Mouse (Mus musculus) layer of hippocampus, postnatal 25 days (tissue): ENCODE measurements around the gene Gtf2f2. TPM values are rescaled to one million over a fixed set of nuclear protein-coding genes. Genes with fewer than 3 reads are reported as not detected.
"Not testable (repeated sequence)": the region's sequence is repeated elsewhere in the genome, so short reads cannot be mapped to it uniquely, and the experiment has no call there.

Experiments
- DNase-seq, 2 experiments: peaks; one replicate each; pipeline ENCODE4 v3.0.0; 2022; ENCODE audit warnings: mixed read lengths in 2 of 2, low spot score in 1 of 2; ENCODE audit errors: extremely low spot score in 1 of 2
- total RNA-seq, 2 experiments: library from RNA; stranded (reverse); gene quantifications; 2 replicates each; pipeline ENCODE4 v1.2.3; 2021

Gene Gtf2f2
- total RNA-seq, 2 experiments from 2014 or later: 19.7 to 23.3 TPM

DNA sequence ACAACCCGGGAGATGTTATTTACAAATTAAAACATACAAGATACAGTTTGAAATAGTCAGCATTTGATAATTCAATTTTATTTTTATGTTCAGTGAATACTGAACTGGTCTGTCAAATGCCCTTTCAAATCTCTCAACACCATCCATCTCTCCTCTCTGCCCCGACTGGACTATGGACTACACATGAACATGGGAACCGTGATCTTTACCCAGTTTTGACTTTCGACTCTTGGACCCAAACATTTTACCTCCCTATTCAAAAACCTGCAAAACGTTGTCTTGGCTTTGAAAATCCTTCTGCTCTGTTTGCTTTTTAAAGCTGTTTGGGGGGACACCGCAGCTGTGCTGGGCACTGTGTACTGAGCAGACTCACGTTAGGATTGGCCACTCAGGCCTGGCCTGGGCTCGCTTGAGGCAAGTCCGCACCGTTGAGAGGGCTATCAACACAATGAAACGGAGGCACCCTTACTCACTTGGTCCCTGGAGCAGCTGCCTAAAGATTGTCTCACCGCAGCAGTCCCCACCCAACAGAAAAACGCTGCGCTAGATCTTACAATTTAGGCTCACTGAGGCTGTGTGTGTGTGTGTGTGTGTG is 140.8 kb downstream of the Gtf2f2 start:
- DNase-seq: no peak

- not testable (repeated sequence) for DNase-seq
Measured at GRCm38 (mm10) chr14:75868028-75868427, 142.6 kb downstream of the Gtf2f2 start.

- no peak for DNase-seq
Measured at GRCm38 (mm10) chr14:75866706-75867333, 143.8 kb downstream of the Gtf2f2 start.

DNA sequence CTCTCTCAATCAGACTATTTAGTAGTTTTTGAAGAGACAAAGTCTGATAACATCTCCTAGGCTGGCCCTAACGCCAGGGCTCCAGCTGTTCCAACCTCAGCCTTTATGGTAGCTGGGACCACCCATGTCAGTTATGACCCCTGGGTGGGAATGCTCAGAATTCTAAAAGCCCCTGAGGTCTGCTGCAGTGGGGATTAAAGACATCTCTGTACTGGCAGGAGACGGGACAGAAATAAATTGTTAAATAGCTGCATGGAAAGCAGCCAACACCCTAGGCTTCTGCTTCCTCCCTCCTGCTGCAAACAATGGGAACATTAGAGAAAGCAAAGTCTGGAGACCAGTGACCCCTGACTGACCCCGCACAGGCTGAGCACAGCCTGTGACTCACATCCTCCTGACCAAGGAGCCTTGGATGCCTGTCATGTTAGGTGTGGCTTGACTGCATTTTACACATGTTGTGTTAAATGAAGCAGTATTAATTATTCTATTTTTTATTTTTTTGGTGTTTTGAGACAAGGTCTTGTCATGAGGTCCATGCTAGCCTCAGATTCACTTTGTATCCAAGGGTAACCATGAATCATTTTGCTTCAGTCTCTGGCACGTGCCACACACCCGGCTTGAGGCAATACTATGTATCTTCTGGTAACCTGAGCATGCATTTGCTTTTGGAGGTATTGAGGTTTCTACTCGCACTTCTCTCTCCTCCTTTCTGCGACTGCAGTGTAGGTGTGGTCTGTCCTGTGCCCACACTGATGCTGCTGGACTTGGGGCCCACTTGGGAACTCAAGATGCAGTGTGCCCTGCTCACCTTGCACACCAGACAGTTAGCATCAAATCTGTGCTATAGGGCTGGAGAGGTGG is 146.9 kb downstream of the Gtf2f2 start:
- DNase-seq: no peak

GRCm38 (mm10) chr14:75862701-75863100 is 148.0 kb downstream of the Gtf2f2 start:
- DNase-seq: no peak

GRCm38 (mm10) chr14:75859619-75860018 is 151.0 kb downstream of the Gtf2f2 start:
- DNase-seq: no peak

DNA sequence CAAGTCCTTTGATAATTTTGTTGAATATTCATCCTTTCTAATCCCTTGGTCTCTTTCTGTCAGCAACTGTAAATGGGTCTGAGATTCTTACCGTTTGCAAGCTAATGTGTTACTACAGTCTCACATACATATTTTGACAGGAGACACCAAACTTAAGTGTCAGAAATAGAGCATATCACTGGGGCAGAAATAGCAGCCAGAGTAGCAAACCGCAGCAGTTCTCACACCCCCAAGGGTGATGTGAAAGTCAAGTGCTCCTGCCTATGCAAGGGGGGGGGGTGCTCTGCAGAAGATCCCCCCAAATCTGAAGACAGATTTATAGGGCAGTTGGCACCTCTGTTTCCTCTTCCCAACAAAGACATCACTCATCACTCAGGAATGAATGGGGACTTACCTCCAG is 152.5 kb downstream of the Gtf2f2 start:
- no peak for DNase-seq

GRCm38 (mm10) chr14:75855263-75855992 is 155.2 kb downstream of the Gtf2f2 start:
- DNase-seq: no peak

- DNase-seq: no peak
Measured at GRCm38 (mm10) chr14:75852016-75852415, 158.6 kb downstream of the Gtf2f2 start.

DNA sequence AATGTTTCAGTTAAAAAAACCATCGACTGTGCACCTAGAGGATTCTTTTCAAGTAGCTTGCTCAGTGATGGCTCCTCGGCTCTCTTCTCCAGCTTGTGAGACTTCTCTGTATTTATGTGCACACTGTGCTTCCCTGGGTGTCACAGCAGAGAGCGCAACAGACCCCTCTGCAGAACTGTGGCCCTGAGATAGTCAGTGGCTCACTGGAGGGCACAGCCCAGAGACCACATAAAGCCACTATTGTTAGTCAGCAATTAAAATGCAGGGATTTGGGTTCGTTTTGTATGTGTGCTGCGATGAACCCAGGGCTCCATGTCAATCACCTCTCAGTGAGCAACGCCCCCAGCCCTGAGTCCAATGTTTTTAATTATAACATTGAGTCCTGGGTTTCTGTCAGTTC is 159.8 kb downstream of the Gtf2f2 start:
- no peak for DNase-seq

- DNase-seq: no peak
Measured at GRCm38 (mm10) chr14:75849842-75850568, 160.7 kb downstream of the Gtf2f2 start.

GRCm38 (mm10) chr14:75849236-75849635 is 161.4 kb downstream of the Gtf2f2 start:
- DNase-seq: no peak

DNA sequence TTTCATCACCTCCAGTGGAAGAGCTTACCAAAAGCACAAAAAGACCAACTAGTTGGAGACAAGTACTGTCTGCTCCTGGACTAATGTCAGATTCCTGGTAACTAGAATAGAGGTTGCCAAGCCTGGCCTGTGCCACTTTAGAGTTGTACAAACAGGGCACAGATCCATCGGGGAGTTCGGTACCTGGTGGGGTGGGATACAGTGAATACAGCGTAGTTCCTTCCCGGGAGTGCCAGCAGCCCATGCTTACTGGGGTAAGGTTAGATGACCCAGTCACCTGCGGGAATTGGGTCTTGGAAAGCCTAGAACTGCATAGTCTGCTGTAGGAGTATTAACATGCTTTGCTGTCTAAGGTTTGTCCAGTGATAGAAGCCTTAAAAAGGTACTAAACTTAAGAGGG is 162.2 kb downstream of the Gtf2f2 start:
- DNase-seq: no peak

DNA sequence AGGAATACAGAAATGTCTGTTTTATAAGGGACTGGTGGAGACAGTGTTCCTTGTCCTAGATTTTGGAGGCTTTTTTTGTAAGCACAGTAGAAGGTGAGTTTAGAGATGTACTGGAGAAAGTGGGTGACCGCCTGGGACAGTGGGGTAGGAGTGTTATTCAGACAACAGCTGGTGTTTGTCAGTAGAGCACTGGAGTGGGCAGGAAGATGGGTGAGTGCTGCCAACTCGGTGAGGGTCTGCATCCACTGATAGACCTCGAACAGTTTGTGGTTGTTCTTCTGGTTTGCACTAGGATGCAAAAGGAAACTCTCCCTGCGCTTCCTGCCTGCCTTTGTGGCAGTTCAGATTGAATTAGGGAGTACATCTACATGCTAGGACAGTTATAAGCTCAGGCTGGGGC is 163.0 kb downstream of the Gtf2f2 start:
- no peak for DNase-seq

Other genes with a start within 250 kb of the Gtf2f2 start
- gene Slc25a30, start 223.8 kb downstream of the Gtf2f2 start, total RNA-seq: 10 to 100 TPM; 10.9 to 14.7 TPM
- gene Tpt1, start 165.8 kb downstream of the Gtf2f2 start, total RNA-seq: 1,000 to 10,000 TPM in 1 of 2 experiments, 100 to 1,000 TPM in 1; 935 to 1,046 TPM
- gene Kctd4, start 55.9 kb downstream of the Gtf2f2 start, total RNA-seq: 10 to 100 TPM; 55.4 to 56.9 TPM
- 10 to 100 TPM; 23.4 to 23.6 TPM for gene Gpalpp1, start 99.9 kb upstream of the Gtf2f2 start, total RNA-seq
- 1 to 10 TPM; 7.8 to 8.2 TPM for gene Nufip1, start 100.0 kb upstream of the Gtf2f2 start, total RNA-seq